Mouse (Mus musculus) embryonic facial prominence, embryonic 13.5 days (tissue): ENCODE results near the gene Ptpn7. TPM values are rescaled to one million over a fixed set of nuclear protein-coding genes. Genes with fewer than 3 reads are reported as not detected.

Experiments used
- ATAC-seq: fragments of 200-750 bp; cut with Nextera tagmentation; 2 replicates; pipeline ENCODE4 v1.8.0; 2017; ENCODE audit warnings: low read depth; ENCODE audit not compliant: insufficient number of reproducible peaks, insufficient read depth, low FRiP score, low TSS enrichment
- H3K27ac ChIP-seq: fragments of 300-500 bp; sonication (generic); 2 replicates; pipeline ENCODE4 v1.5.1; 2015; ENCODE audit warnings: moderate library complexity, mild to moderate bottlenecking, inconsistent platforms
- H3K27me3 ChIP-seq: fragments of 300-500 bp; sonication (generic); 2 replicates; pipeline ENCODE4 v1.6.1; 2015; ENCODE audit warnings: mild to moderate bottlenecking, inconsistent platforms
- H3K36me3 ChIP-seq: fragments of 300-500 bp; sonication (generic); 2 replicates; pipeline ENCODE4 v1.6.1; 2015; ENCODE audit warnings: mild to moderate bottlenecking, inconsistent platforms
- H3K4me1 ChIP-seq: fragments of 300-500 bp; sonication (generic); 2 replicates; pipeline ENCODE4 v1.6.1; 2015; ENCODE audit warnings: inconsistent platforms
- H3K4me2 ChIP-seq: fragments of 300-500 bp; sonication (generic); 2 replicates; pipeline ENCODE4 v1.6.1; 2015; ENCODE audit warnings: moderate library complexity, mild to moderate bottlenecking, inconsistent platforms
- H3K4me3 ChIP-seq: fragments of 300-500 bp; sonication (generic); 2 replicates; pipeline ENCODE4 v1.5.1; 2015; ENCODE audit warnings: mild to moderate bottlenecking, inconsistent platforms
- H3K9ac ChIP-seq: fragments of 300-500 bp; sonication (generic); 2 replicates; pipeline ENCODE4 v1.6.1; 2015; ENCODE audit warnings: mild to moderate bottlenecking, inconsistent platforms
- H3K9me3 ChIP-seq: fragments of 300-500 bp; sonication (generic); 2 replicates; pipeline ENCODE4 v1.6.1; 2016; ENCODE audit warnings: inconsistent platforms
- WGBS: fragments of 180-500 bp; shearing (Covaris S2); methylation state at CpG from one replicate; pipeline ENCODE4 v1.1.7; 2015; ENCODE audit warnings: mixed read lengths; 5-methylcytosine and 5-hydroxymethylcytosine counted together
- polyA plus RNA-seq: library from polyadenylated mRNA; unstranded; fragments of >200 nt; fragmentation: Nextera tagmentation; extraction: Ambion mirVana; gene quantifications from 2 replicates; pipeline ENCODE4 v1.2.1, GENCODE M21; 2015

Gene Ptpn7
- 1.5 and 2.2 TPM in 2 replicates for polyA plus RNA-seq

DNA sequence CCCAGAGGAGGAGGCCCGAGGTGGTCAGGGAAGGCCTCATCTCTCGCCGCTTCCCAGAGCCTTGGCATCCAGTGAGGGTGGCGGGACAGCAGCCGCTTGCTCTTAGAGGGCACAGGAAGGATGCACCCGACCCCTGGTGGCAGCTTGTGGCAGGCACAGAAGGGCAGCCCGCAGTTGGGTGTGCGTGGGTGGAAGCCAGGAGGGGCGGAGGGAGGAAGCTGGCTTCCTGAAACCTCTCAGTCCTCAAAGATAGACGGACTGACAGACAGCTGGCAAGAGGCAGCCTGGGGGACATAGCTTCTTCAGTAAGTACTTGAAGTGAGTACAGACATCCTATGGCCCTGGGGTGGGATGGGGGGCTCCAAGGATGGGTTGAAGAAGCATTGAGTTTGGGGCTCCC lies at the start of gene Ptpn7:
Ptpn7 (plus strand) TSS at position 228 of the 400 bp plus-strand sequence.
- WGBS: 42% methylated on average over 10 of the region's 10 CpGs
- peak within 1 kb of the TSS; percentile 28; the same call in 1 of the 2 replicates for H3K27ac ChIP-seq
- H3K4me2 ChIP-seq: no peak within 1 kb of the TSS
- no peak for ATAC-seq
- no peaks in the 10 kb centered on the region for H3K36me3 ChIP-seq
- H3K9me3 ChIP-seq: no peaks in the 10 kb centered on the region
- H3K4me1 ChIP-seq: peaks cover 44% of the 10 kb centered on the region
- no peak within 1 kb of the TSS for H3K4me3 ChIP-seq
- no peak within 1 kb of the TSS; the same call in 1 of the 2 replicates for H3K9ac ChIP-seq
- 0 out of 2 replicates have a peak, but pooled peaks cover 6% of the 10 kb centered on the region for H3K27me3 ChIP-seq

DNA sequence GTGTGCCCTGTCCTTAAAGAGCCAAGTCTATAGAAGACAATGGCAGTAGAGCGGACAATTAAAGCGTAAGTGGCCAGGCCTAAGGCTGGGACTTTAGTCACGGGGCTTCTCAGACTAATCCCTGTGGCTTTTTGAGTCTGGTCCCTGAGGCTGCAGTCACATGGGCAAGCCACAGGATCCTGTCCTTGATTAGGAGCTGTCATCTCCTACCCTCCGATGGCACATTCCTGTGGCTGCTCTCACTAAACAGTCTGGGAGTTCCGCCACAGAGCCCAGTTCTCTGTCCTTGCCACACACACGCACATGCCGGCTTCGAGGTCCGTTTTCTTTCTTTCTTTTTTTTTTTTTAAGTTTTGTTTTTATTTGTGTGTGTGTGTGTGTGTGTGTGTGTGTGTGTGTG lies 49.0 kb upstream of the Ptpn7 start:
- 0 out of 2 replicates have a peak, but pooled peaks have one; percentile 41 for ATAC-seq
- H3K9ac ChIP-seq: no peak overlapping the region
- H3K4me1 ChIP-seq: peaks cover 36% of the 10 kb centered on the region
- no peaks in the 10 kb centered on the region for H3K36me3 ChIP-seq
- peaks cover 48% of the 10 kb centered on the region for H3K27me3 ChIP-seq
- H3K9me3 ChIP-seq: no peaks in the 10 kb centered on the region
- H3K27ac ChIP-seq: no peak overlapping the region
- WGBS: 22% methylated on average over 9 of the region's 9 CpGs
- no peak overlapping the region for H3K4me3 ChIP-seq
- H3K4me2 ChIP-seq: no peak overlapping the region

- peaks cover 56% of the 10 kb centered on the region for H3K27me3 ChIP-seq
- H3K4me1 ChIP-seq: peaks cover 38% of the 10 kb centered on the region
- H3K27ac ChIP-seq: no peak overlapping the region
- 17% methylated on average over 28 of the region's 28 CpGs for WGBS
- H3K36me3 ChIP-seq: no peaks in the 10 kb centered on the region
- H3K4me3 ChIP-seq: peak overlapping the region; percentile 0; the same call in 1 of the 2 replicates
- H3K9ac ChIP-seq: no peak overlapping the region; the same call in 1 of the 2 replicates
- H3K4me2 ChIP-seq: peak overlapping the region; percentile 42
- H3K9me3 ChIP-seq: no peaks in the 10 kb centered on the region
- ATAC-seq: no peak
Measured at GRCm38 (mm10) chr1:135085296-135085871, 47.1 kb upstream of the Ptpn7 start.

DNA sequence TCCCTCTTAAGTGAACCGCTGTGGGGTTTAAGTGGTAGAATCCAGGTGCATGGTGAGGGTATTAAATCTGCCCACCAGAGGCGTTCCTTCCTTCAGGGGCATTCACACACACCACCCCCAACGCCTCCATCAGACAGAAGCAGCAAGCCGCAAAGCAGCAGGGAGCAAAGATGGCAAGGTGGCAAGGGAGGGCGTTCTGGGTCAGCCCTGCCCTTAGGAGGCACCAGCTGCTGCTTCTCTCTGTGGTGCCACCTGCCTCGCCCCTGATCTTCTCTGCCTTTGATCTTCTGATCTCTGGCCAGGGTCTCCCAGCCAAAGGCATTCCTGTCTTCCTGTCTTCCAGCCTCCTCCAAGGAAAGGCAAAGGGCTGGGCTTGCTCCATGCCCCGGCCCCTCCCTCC lies 46.5 kb upstream of the Ptpn7 start:
- peaks cover 38% of the 10 kb centered on the region for H3K4me1 ChIP-seq
- peaks cover 55% of the 10 kb centered on the region for H3K27me3 ChIP-seq
- H3K4me3 ChIP-seq: no peak overlapping the region
- no peak overlapping the region for H3K27ac ChIP-seq
- no peaks in the 10 kb centered on the region for H3K36me3 ChIP-seq
- no peaks in the 10 kb centered on the region for H3K9me3 ChIP-seq
- H3K9ac ChIP-seq: no peak overlapping the region
- H3K4me2 ChIP-seq: no peak overlapping the region
- 40% methylated on average over 7 of the region's 7 CpGs for WGBS
- ATAC-seq: no peak

DNA sequence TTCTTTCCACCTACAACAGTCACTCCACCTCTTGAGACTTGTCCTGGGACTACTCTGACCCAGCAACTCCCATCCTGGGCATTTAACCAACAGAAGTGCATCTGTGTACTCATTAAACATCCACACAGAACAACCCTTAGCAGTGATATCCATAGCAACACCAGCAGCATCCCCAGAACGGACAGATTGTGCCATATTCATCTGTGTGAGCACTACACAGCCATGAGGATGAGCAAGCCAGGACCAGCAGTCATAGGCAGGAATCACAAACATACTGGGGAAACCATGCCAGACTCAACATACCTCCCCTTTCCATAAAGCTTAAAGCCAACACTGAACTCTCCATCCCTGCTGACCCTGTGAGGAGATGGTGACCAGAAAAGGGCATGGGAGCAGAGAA lies 45.1 kb upstream of the Ptpn7 start:
- no peak overlapping the region for H3K27ac ChIP-seq
- no peak overlapping the region for H3K4me3 ChIP-seq
- peaks cover 38% of the 10 kb centered on the region for H3K4me1 ChIP-seq
- peaks cover 46% of the 10 kb centered on the region for H3K27me3 ChIP-seq
- no peak for ATAC-seq
- no peak overlapping the region for H3K9ac ChIP-seq
- WGBS: 61% methylated on average over 1 of the region's 1 CpGs
- no peaks in the 10 kb centered on the region for H3K9me3 ChIP-seq
- H3K36me3 ChIP-seq: no peaks in the 10 kb centered on the region
- no peak overlapping the region for H3K4me2 ChIP-seq

DNA sequence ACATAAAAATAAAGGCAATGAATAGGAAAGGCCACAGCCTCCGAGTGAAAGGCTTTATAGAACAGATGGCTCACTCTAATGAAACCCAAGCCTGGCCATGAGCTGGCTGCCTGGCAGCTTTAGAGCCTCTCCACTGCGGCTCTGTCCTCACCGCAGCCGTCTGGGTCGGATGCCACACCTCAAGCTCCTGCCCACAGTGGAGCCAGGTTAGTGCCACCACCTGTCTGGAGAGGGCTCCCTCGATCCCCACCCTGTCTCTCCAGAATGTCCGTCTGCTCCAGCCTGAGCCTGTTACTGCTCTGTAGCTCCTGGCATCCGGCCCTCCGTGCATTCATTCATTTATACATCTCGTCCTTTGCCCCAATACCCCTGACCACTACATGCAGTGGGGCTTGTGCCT lies 42.9 kb upstream of the Ptpn7 start:
- WGBS: 74% methylated on average over 10 of the region's 10 CpGs
- ATAC-seq: no peak
- Histone ChIP-seq H3K9me3 (no peaks in the 10 kb centered on the region), H3K9ac (no peak overlapping the region), H3K4me1 (peaks cover 19% of the 10 kb centered on the region), H3K27me3 (peaks cover 40% of the 10 kb centered on the region), H3K27ac (no peak overlapping the region), H3K4me2 (no peak overlapping the region), H3K4me3 (no peak overlapping the region), H3K36me3 (no peaks in the 10 kb centered on the region)

DNA sequence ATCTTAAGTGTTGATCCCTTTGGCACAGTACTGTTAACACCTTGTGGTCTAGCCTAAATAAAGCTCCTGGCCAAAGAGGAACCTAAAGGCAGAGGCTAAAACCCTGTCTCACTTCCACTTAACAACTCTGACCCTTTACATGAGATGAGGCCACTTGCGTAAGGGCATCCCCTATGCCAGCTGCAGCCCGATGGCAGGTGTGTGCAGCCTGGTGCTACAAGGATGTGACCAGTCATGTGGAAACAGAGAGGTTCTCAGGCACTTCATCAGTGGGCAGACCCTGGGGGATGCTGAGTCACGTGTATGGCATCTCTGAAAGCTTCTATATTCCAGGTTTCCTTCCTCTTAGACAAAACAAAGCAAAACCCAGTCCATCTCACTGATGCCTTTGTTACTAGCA lies 41.6 kb upstream of the Ptpn7 start:
- Histone ChIP-seq H3K9ac (no peak overlapping the region), H3K4me3 (no peak overlapping the region), H3K27me3 (peaks cover 27% of the 10 kb centered on the region), H3K4me1 (peaks cover 16% of the 10 kb centered on the region), H3K9me3 (no peaks in the 10 kb centered on the region), H3K36me3 (no peaks in the 10 kb centered on the region), H3K4me2 (no peak overlapping the region), H3K27ac (no peak overlapping the region)
- WGBS: 71% methylated on average over 3 of the region's 3 CpGs
- no peak for ATAC-seq

- Histone ChIP-seq H3K4me3 (no peak overlapping the region), H3K4me2 (no peak overlapping the region), H3K9ac (no peak overlapping the region), H3K4me1 (peaks cover 25% of the 10 kb centered on the region), H3K27ac (no peak overlapping the region), H3K9me3 (no peaks in the 10 kb centered on the region), H3K36me3 (no peaks in the 10 kb centered on the region), H3K27me3 (peaks cover 3% of the 10 kb centered on the region; the same call in 1 of the 2 replicates)
- WGBS: 65% methylated on average over 7 of the region's 7 CpGs
- ATAC-seq: no peak
Measured at GRCm38 (mm10) chr1:135094723-135095122, 37.8 kb upstream of the Ptpn7 start.

- ATAC-seq: no peak
- no peak overlapping the region for H3K27ac ChIP-seq
- peaks cover under 1% of the 10 kb centered on the region; the same call in 1 of the 2 replicates for H3K27me3 ChIP-seq
- no peaks in the 10 kb centered on the region for H3K36me3 ChIP-seq
- no peak overlapping the region for H3K4me2 ChIP-seq
- H3K4me3 ChIP-seq: no peak overlapping the region
- H3K4me1 ChIP-seq: peaks cover 25% of the 10 kb centered on the region
- no peaks in the 10 kb centered on the region for H3K9me3 ChIP-seq
- 66% methylated on average over 7 of the region's 7 CpGs for WGBS
- H3K9ac ChIP-seq: no peak overlapping the region
Measured at GRCm38 (mm10) chr1:135095189-135095588, 37.3 kb upstream of the Ptpn7 start.

GRCm38 (mm10) chr1:135096312-135096711 lies 36.2 kb upstream of the Ptpn7 start:
- H3K4me2 ChIP-seq: no peak overlapping the region
- H3K4me1 ChIP-seq: peaks cover 35% of the 10 kb centered on the region
- H3K27ac ChIP-seq: no peak overlapping the region
- ATAC-seq: no peak
- H3K4me3 ChIP-seq: no peak overlapping the region
- peaks cover 12% of the 10 kb centered on the region for H3K27me3 ChIP-seq
- peak overlapping the region; percentile 32 for H3K9ac ChIP-seq
- WGBS: 57% methylated on average over 11 of the region's 11 CpGs
- no peaks in the 10 kb centered on the region for H3K9me3 ChIP-seq
- no peaks in the 10 kb centered on the region for H3K36me3 ChIP-seq

DNA sequence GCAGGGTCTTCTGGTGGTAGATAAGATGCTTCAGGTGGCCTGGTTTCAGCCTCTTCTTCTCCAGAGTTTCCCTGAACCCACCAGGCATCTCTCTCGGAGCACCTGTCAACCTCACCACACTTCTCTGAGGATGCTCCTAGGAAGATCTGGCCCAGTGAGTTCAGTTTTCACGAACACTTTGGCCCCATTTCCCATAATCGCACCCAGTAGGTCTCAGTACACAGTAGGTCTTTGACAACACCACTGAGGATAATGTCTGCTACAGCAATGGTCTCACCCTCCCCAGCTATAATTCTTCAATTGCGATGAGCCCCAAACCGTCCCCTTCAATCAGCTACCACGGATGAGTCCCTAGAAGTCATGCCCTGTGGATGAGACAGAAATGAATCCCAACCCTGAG lies 35.1 kb upstream of the Ptpn7 start:
- Histone ChIP-seq H3K4me3 (no peak overlapping the region), H3K9ac (no peak overlapping the region), H3K36me3 (no peaks in the 10 kb centered on the region), H3K27ac (no peak overlapping the region), H3K4me2 (no peak overlapping the region), H3K9me3 (no peaks in the 10 kb centered on the region), H3K27me3 (peaks cover 23% of the 10 kb centered on the region), H3K4me1 (peaks cover 39% of the 10 kb centered on the region)
- no peak for ATAC-seq
- WGBS: 86% methylated on average over 6 of the region's 6 CpGs

DNA sequence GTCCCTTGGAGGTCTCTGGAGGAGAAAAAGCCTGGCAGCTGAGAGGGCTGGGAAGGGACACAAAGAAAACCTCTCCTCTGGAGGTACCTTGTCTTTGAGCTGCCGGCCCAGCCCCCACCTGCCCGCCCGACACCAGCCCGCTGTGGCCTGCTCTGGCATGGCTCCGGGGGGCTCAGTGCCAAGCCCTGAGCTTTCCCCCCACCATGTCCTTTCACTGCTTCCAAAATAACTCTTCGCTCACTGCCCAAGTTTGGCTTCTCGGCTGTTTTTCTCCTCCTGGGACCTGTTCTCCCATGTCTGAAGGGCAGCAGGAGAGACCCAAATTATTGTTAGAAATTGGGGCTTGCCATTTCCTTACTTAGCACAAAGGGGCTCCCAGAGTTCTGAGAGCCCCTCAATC lies 34.1 kb upstream of the Ptpn7 start:
- no peak overlapping the region for H3K27ac ChIP-seq
- H3K4me2 ChIP-seq: no peak overlapping the region
- ATAC-seq: no peak
- H3K9me3 ChIP-seq: no peaks in the 10 kb centered on the region
- H3K9ac ChIP-seq: 0 out of 2 replicates have a peak overlapping the region, but pooled peaks have one; percentile 16
- peaks cover 41% of the 10 kb centered on the region for H3K4me1 ChIP-seq
- H3K4me3 ChIP-seq: no peak overlapping the region
- 81% methylated on average over 7 of the region's 7 CpGs for WGBS
- no peaks in the 10 kb centered on the region for H3K36me3 ChIP-seq
- H3K27me3 ChIP-seq: peaks cover 33% of the 10 kb centered on the region
